Mouse (Mus musculus) forebrain, embryonic 11.5 days (tissue): ENCODE measurements around the gene Ssr2. TPM values are rescaled to one million over a fixed set of nuclear protein-coding genes. Genes with fewer than 3 reads are reported as not detected.

ENCODE experiments used
- ATAC-seq: fragments of 200-750 bp; cut with Nextera tagmentation; replicated peaks from 2 replicates; pipeline ENCODE4 v1.8.0; 2017; ENCODE audit warnings: moderate TSS enrichment; ENCODE audit not compliant: low FRiP score
- DNase-seq: peaks from one replicate; pipeline ENCODE4 v3.0.0-alpha.2; 2017; ENCODE audit warnings: low spot score
- H3K27ac ChIP-seq: fragments of 300-500 bp; sonication (generic); 2 replicates; pipeline ENCODE4 v1.5.1; 2014; ENCODE audit warnings: low read depth, low read length
- H3K27me3 ChIP-seq: fragments of 300-500 bp; sonication (generic); 2 replicates; pipeline ENCODE4 v1.6.1; 2014; ENCODE audit warnings: mild to moderate bottlenecking, low read length, mixed read lengths; ENCODE audit not compliant: control insufficient read depth, insufficient read depth
- H3K36me3 ChIP-seq: fragments of 300-500 bp; sonication (generic); 2 replicates; pipeline ENCODE4 v1.6.1; 2014; ENCODE audit warnings: mild to moderate bottlenecking, low read length, moderate library complexity, mixed read lengths; ENCODE audit not compliant: control insufficient read depth, insufficient read depth
- H3K4me1 ChIP-seq: fragments of 300-500 bp; sonication (generic); replicated peaks from 2 replicates; pipeline ENCODE4 v1.6.1; 2014; ENCODE audit warnings: low read length, mixed read lengths; ENCODE audit not compliant: control insufficient read depth, insufficient read depth
- H3K4me2 ChIP-seq: fragments of 300-500 bp; sonication (generic); 2 replicates; pipeline ENCODE4 v1.6.1; 2014; ENCODE audit warnings: low read depth, mild to moderate bottlenecking, low read length, moderate library complexity, mixed read lengths; ENCODE audit not compliant: severe bottlenecking
- H3K4me3 ChIP-seq: fragments of 300-500 bp; sonication (generic); 2 replicates; pipeline ENCODE4 v1.5.1; 2014; ENCODE audit warnings: low read depth, low read length
- H3K9ac ChIP-seq: fragments of 300-500 bp; sonication (generic); 2 replicates; pipeline ENCODE4 v1.6.1; 2014; ENCODE audit warnings: low read length
- H3K9me3 ChIP-seq: fragments of 300-500 bp; sonication (generic); 2 replicates; pipeline ENCODE4 v1.6.1; 2016; ENCODE audit warnings: low read length, mixed read lengths; ENCODE audit not compliant: control insufficient read depth
- WGBS: fragments of 180-500 bp; shearing (Covaris S2); extraction: QIAGEN DNeasy Blood & Tissue Kit; methylation state at CpG from one replicate; pipeline ENCODE4 v1.1.7; 2014; 5-methylcytosine and 5-hydroxymethylcytosine counted together
- polyA plus RNA-seq: library from polyadenylated mRNA; unstranded; fragments of >200 nt; fragmentation: Nextera tagmentation; extraction: Ambion mirVana; gene quantifications from 2 replicates; pipeline ENCODE4 v1.2.1, GENCODE M21; 2014

The Ssr2 gene
- 142 and 148 TPM in 2 replicates for polyA plus RNA-seq

DNA sequence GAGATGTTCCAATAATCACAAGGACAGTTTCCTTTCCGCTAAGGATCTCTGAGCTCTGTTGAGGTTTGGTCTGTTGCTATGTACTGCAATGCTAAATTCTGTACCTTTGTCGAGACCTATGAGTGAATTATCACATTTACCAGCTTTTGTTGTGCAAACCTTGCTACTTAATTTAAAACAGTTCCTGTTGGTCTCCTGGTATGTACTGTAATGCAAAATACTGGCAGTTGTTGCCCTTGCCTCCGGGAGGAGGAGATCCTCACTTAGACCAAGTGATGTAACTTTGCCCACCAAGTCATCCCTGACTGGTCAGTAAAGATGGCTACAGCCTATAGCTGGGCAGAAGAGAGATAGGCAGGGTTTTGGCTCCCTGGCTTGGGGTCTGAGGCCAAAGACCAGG, at the start of gene Ssr2:
Gene Ssr2, plus strand, starts transcription at position 337 of the 400 bp plus-strand sequence.
- Histone ChIP-seq H3K4me3 (no peak within 1 kb of the TSS), H3K4me2 (no peak within 1 kb of the TSS), H3K36me3 (no peaks in the 10 kb centered on the region), H3K9ac (no peak within 1 kb of the TSS), H3K4me1 (peaks cover 4% of the 10 kb centered on the region; the same call in 1 of the 2 replicates), H3K27ac (no peak within 1 kb of the TSS), H3K9me3 (no peaks in the 10 kb centered on the region), H3K27me3 (no peaks in the 10 kb centered on the region)
- 85% methylated on average over 3 of the region's 3 CpGs for WGBS
- no peak for ATAC-seq
- DNase-seq = no peak

DNA sequence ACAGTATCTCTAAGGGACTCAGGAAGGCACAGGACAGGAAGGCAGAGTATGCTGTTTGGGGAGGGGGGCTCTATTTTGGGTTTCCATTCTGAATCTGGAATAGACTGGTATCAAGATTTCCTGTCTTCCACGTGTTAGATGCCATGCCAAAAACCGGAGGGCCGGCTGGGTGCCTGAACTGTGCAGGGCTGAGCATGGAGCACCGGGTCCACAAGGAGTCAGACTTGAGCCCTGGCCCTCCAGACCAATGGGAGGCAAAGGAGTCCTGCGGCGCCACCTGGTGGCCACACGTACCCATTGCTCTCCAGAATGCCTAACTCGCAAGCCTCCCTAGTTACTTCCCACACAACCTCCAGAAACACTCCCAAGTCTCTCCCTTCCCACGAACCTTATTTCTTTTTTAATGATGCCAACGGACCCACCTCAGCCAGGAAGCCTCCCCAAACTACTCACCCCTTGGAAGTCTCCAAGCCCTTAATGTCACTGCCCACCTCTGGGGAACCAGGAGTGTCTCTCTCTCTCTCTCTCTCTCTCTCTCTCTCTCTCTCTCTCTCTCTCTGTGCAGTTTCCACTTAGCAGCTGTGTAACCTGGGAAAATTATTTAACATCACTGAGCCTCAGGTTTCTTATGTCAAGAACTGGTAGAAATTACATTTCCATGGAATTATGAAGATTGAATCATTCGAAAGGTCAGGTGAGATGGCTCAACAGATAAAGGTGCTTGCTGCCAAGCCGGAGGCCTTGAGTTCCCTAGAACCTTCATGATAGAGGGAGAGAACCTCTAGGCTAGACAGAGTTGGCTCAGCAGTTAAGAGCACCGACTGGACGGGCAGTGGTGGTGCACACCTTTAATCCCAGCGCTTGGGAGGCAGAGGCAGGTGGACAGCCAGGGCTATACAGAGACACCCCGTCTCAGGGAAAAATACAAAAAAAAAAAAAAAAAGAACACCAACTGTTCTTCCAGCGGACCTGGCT, 49.2 kb upstream of the Ssr2 start:
- H3K27me3 ChIP-seq = no peaks in the 10 kb centered on the region
- no peak overlapping the region for H3K27ac ChIP-seq
- H3K9ac ChIP-seq = no peak overlapping the region; the same call in 1 of the 2 replicates
- no peaks in the 10 kb centered on the region for H3K9me3 ChIP-seq
- WGBS = 36% methylated on average over 17 of the region's 17 CpGs
- H3K4me3 ChIP-seq = 0 out of 2 replicates have a peak overlapping the region, but pooled peaks have one; percentile 12
- ATAC-seq = peak; percentile 70
- peak; percentile 95 for DNase-seq
- peak overlapping the region; percentile 27; the same call in 1 of the 2 replicates for H3K4me2 ChIP-seq
- peaks cover 3% of the 10 kb centered on the region; the same call in 1 of the 2 replicates for H3K36me3 ChIP-seq
- peaks cover 20% of the 10 kb centered on the region for H3K4me1 ChIP-seq

DNA sequence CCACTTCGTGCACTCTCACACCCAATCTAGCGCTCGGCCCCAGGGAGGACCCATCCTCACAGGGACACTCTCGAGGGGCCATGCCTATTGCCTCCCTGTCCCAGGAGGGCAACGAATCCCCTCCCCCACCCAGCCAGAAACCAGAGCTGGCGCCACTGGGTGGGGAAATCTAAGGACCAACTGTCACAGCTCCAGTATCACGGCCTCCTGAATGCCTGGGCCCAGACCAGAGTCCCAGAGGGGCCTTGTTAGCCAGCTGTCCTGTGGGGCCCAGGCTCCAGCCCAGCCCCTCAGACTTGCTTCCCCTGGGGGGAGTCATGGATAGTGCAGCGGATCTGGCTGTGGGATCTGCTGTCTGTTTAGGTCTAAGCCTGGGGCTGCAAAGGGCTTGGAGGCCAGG, 48.1 kb upstream of the Ssr2 start:
- H3K9me3 ChIP-seq = no peaks in the 10 kb centered on the region
- DNase-seq = peak; percentile 57
- H3K4me3 ChIP-seq = no peak overlapping the region

DNA sequence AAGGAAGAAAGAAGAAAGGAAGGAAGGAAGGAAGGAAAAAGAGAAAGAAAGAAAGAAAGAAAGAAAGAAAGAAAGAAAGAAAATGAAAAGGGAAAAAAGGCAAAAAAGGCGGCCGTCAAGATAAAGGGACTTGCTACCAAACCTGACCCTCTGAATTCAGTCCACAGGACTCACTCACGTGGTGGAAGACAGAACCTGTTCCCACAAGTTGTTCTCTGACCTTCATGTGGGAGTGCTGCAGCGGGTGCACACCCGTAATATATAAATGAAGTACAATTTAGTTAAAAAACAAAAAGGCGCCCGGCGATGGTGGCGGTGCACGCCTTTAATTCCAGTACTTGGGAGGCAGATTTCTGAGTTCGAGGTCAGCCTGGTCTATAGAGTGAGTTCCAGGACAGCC, 47.0 kb upstream of the Ssr2 start:
- Histone ChIP-seq H3K4me2 (no peak overlapping the region), H3K27me3 (no peaks in the 10 kb centered on the region), H3K9me3 (no peaks in the 10 kb centered on the region), H3K4me3 (no peak overlapping the region), H3K27ac (no peak overlapping the region), H3K4me1 (peaks cover 20% of the 10 kb centered on the region), H3K36me3 (peaks cover 3% of the 10 kb centered on the region; the same call in 1 of the 2 replicates), H3K9ac (no peak overlapping the region)
- ATAC-seq (no peak), DNase-seq (no peak)
- WGBS = 82% methylated on average over 11 of the region's 11 CpGs

More for the DNA sequence above, 48.1 kb upstream of the Ssr2 start:
- H3K4me1 ChIP-seq = peaks cover 20% of the 10 kb centered on the region
- no peaks in the 10 kb centered on the region for H3K27me3 ChIP-seq
- H3K9ac ChIP-seq = peak overlapping the region; percentile 33
- 25% methylated on average over 8 of the region's 8 CpGs for WGBS
- no peak for ATAC-seq
- H3K36me3 ChIP-seq = peaks cover 3% of the 10 kb centered on the region; the same call in 1 of the 2 replicates
- peak overlapping the region; percentile 28; the same call in 1 of the 2 replicates for H3K4me2 ChIP-seq
- peak overlapping the region; percentile 19; the same call in 1 of the 2 replicates for H3K27ac ChIP-seq

- peak; percentile 62 for DNase-seq
- H3K4me3 ChIP-seq = peak overlapping the region; percentile 96
- no peaks in the 10 kb centered on the region for H3K9me3 ChIP-seq
- no peaks in the 10 kb centered on the region for H3K27me3 ChIP-seq
- 26% methylated on average over 7 of the region's 7 CpGs for WGBS
- H3K36me3 ChIP-seq = peaks cover 3% of the 10 kb centered on the region; the same call in 1 of the 2 replicates
- peak overlapping the region; percentile 100 for H3K9ac ChIP-seq
- H3K4me1 ChIP-seq = peaks cover 20% of the 10 kb centered on the region
- ATAC-seq = no peak
- H3K27ac ChIP-seq = peak overlapping the region; percentile 99
- peak overlapping the region; percentile 91 for H3K4me2 ChIP-seq
These were observed 46.3 kb upstream of the Ssr2 start for GRCm38 (mm10) chr3:88529204-88530000.

DNA sequence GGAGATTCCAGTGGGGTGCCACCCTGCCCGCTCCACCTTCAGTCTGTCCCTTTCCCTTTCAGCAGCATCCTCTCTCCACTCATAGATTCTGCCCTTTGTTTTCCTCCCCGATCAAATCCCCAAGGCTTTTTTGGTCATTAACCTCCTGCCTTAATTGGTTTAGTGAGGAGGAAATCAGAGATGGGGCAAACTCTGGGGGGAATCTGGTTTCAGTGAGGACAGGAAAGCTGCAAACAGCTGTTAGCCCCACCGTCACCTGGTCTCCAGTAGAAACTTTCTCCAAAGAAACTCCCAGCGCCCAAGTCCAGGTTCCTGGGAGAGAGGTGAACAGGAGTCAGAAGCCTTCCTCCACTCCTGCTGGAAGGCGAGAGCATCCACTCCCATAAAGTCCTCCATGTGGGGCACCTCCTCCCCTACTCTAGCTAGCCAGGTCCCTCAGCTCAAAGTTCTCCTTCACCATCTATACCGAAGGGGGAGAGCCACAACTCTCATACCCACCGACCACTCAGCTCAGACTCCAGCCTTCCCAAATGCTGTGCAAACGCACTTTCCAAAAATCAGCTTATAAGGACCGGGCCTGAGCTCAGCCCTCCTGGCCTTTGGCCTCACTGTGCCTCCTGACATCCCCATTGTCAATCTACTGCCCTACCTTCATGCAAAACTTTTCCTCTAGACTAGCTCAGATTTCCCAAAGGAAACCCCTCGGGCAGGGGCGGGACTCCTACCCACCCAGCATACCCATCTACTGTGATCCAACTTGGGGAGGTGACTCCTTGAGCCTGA, 45.4 kb upstream of the Ssr2 start:
- Histone ChIP-seq H3K36me3 (no peaks in the 10 kb centered on the region), H3K4me3 (peak overlapping the region; percentile 96), H3K9me3 (no peaks in the 10 kb centered on the region), H3K27me3 (no peaks in the 10 kb centered on the region), H3K27ac (peak overlapping the region; percentile 99), H3K4me1 (peaks cover 26% of the 10 kb centered on the region), H3K4me2 (peak overlapping the region; percentile 91), H3K9ac (peak overlapping the region; percentile 100)
- ATAC-seq (no peak), DNase-seq (peak; percentile 67)
- WGBS = 2% methylated on average over 11 of the region's 11 CpGs

- Histone ChIP-seq H3K9ac (peak overlapping the region; percentile 100), H3K4me2 (peak overlapping the region; percentile 91), H3K4me1 (peaks cover 37% of the 10 kb centered on the region), H3K27ac (peak overlapping the region; percentile 99), H3K4me3 (peak overlapping the region; percentile 96), H3K27me3 (no peaks in the 10 kb centered on the region), H3K9me3 (no peaks in the 10 kb centered on the region), H3K36me3 (peaks cover 5% of the 10 kb centered on the region; the same call in 1 of the 2 replicates)
- WGBS = 1% methylated on average over 62 of the region's 63 CpGs
- ATAC-seq (peak; percentile 89), DNase-seq (peak; percentile 97)
These were observed 44.1 kb upstream of the Ssr2 start for GRCm38 (mm10) chr3:88531348-88532298.
